Mouse (Mus musculus) heart, postnatal 36 days (tissue): ENCODE measurements around the gene Rpl9-ps1. TPM values are rescaled to one million over a fixed set of nuclear protein-coding genes. Genes with fewer than 3 reads are reported as not detected.

Source experiments
- DNase-seq, 2 experiments: peaks; one replicate each; pipeline ENCODE4 v3.0.0; 2021 to 2022
- intact Hi-C: fragments of 180-260 bp; cut with DNase I; formaldehyde crosslinking; loops from one replicate; pipeline ENCODE4 v1.15.1; 2025
- total RNA-seq, 2 experiments: library from RNA; stranded (reverse); gene quantifications; 2 replicates each; pipeline ENCODE4 v1.2.3; 2021

Gene Rpl9-ps1
- total RNA-seq, 2 experiments from 2014 or later, result not detected

DNA sequence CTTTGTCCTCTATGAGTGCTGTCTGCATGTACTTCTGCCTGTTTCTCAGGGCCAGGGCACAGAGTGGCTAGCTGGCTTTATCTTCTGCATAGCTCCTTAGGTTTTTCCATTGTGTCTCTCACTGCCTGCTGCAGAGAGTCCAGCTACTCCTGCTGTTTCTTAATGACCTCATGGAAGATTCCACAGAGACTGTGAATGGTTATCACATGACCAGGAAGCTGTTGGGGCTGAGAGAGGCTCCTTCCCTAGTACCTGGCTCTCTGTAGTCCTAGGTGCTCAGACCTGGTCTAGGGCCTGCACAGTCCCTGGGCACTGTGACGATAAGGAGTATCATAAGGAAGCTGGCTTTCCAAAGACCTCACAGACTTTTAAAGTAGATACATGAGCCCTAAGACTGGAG lies 14.8 kb downstream of the Rpl9-ps1 start:
- peak in 1 of 2 experiments; percentile 4 for DNase-seq
- intact Hi-C loops, result loop anchor here (5.0 kb wide), 1 partner anchor 188 kb away; no protein-coding TSS in a partner anchor

DNA sequence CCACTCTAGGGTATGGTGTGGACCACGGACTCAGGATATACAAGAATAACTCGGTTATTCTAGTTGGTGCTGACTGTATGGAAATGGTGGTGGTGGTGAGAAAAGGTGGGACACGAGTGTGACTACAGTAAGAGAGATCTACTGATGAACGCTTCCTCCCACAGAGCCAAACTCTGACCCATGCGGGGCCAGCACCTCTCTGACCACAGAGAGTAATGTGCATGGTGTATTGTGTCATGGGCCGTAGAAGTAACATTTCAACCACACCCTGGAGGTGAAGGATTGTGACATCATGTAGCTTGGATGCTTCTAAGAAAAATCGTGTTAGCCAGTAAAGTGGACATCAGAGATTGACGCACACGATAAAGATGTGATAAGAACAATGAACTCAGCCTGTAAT lies 16.6 kb downstream of the Rpl9-ps1 start:
- intact Hi-C loops, result no loop called here
- DNase-seq, result no peak

GRCm38 (mm10) chr11:83623586-83623985 lies 21.8 kb downstream of the Rpl9-ps1 start:
- intact Hi-C loops, result no loop called here
- DNase-seq, result no peak

- intact Hi-C loops, result no loop called here
- no peak for DNase-seq
Measured at GRCm38 (mm10) chr11:83619037-83619436, 26.4 kb downstream of the Rpl9-ps1 start.

DNA sequence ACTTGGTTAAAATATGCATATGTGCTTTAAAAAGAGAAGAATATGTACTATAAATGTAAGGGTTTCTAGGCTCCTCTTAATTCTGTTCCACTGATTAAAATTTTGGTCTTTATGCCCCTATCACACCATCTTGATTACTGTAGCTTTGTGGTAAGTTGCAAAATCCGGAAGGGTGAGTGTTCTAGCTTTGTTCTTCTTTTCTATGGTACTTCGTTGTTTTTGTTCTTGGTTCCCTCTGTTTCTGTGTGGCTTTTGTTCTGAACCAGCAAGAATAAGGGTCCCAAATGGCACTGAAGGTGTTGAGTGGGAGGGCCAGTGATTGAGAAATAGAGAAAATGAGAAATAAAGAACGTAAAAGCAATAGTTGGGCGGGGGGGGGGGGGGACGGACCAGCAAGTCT lies 27.2 kb downstream of the Rpl9-ps1 start:
- DNase-seq, result no peak
- intact Hi-C loops, result no loop called here

- intact Hi-C loops, result no loop called here
- no peak for DNase-seq
Measured at GRCm38 (mm10) chr11:83616586-83616985, 28.8 kb downstream of the Rpl9-ps1 start.

- DNase-seq, result no peak
- intact Hi-C loops, result no loop called here
Measured at GRCm38 (mm10) chr11:83610900-83611299, 34.5 kb downstream of the Rpl9-ps1 start.

DNA sequence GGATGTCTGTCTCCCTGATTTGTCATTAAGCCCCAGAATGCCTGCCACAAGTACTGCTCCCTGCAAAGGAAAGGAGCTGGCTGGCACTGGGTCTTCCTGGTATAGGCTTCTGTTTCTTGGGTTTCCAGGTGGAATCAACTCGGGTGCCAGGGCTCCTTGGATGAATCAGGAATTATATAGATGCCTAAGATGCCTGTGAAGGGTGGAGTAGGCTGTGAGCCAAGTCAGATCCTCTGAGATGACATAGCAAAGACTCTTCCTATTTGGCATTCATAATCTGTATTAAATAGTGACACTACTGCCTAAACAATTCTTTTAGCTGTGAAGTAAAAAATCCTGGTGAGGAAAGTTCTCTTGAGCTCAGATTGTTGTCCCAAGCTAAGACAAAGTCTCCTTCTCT lies 39.0 kb downstream of the Rpl9-ps1 start:
- intact Hi-C loops, result no loop called here
- DNase-seq, result no peak

GRCm38 (mm10) chr11:83605535-83605934 lies 39.9 kb downstream of the Rpl9-ps1 start:
- no peak for DNase-seq
- intact Hi-C loops, result no loop called here

- no peak for DNase-seq
- intact Hi-C loops, result no loop called here
Measured at GRCm38 (mm10) chr11:83604698-83605097, 40.7 kb downstream of the Rpl9-ps1 start.

DNA sequence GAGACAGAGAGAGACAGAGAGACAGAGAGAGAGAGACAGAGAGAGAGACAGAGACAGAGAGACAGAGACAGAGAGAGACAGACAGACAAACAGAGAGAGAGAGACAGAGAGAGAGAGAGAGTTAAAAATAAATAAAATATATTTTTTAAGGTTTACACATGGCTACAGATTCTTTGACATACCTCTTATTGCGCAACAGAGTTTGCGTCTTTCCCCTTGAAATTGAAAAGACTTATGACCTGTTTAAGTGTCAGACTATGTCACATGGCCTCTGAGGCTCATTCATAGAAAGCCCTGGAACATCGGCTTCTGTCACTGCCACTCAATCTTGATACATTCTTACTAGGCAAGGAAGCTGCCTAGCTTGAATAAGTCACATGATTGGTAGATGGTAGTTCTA lies 42.0 kb downstream of the Rpl9-ps1 start:
- DNase-seq, result no peak
- intact Hi-C loops, result no loop called here

- intact Hi-C loops, result no loop called here
- DNase-seq, result no peak
Measured at GRCm38 (mm10) chr11:83600576-83600975, 44.8 kb downstream of the Rpl9-ps1 start.

DNA sequence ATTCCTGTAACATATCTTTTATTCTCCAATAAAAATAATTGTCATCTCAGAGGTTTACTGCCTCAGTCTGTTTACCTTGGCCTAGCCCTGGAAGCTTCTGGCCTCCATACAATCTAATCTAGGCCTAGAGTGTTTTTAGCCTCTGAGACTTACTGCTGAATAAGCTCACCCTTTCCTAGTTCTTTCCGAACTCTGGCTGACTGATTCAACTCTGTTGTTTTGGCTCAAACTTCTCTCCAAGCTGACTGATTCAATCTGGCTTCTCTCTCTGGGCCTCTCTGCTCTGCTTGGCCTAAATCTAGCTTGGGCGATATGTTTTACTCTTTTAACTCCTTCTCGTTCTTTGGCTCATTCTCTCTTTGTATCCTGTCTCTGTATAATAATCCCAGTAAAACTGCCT lies 46.4 kb downstream of the Rpl9-ps1 start:
- DNase-seq, result no peak
- intact Hi-C loops, result no loop called here

- intact Hi-C loops, result no loop called here
- no peak for DNase-seq
Measured at GRCm38 (mm10) chr11:83598207-83598837, 47.1 kb downstream of the Rpl9-ps1 start.

- DNase-seq, result no peak
Measured at GRCm38 (mm10) chr11:83597796-83598195, 47.6 kb downstream of the Rpl9-ps1 start.

GRCm38 (mm10) chr11:83595669-83596455 lies 49.6 kb downstream of the Rpl9-ps1 start:
- intact Hi-C loops, result no loop called here
- no peak for DNase-seq

More at GRCm38 (mm10) chr11:83597796-83598195, 47.6 kb downstream of the Rpl9-ps1 start:
- intact Hi-C loops, result no loop called here

Other genes starting within 250 kb of the Rpl9-ps1 start
- 10 to 100 TPM; 45.8 to 69.1 TPM for gene Rasl10b, start 236.5 kb downstream of the Rpl9-ps1 start, total RNA-seq
- gene Gas2l2, start 216.2 kb downstream of the Rpl9-ps1 start, total RNA-seq, result not detected
- gene 1700020L24Rik, start 207.9 kb downstream of the Rpl9-ps1 start, total RNA-seq, result not detected
- 1 to 10 TPM; 4.6 to 6.6 TPM for gene Mmp28, start 182.6 kb downstream of the Rpl9-ps1 start, total RNA-seq
- 10 to 100 TPM; 35.2 to 40.8 TPM for gene Taf15, start 172.5 kb downstream of the Rpl9-ps1 start, total RNA-seq
- gene Heatr9, start 123.4 kb downstream of the Rpl9-ps1 start, total RNA-seq, result not detected
- under 1 TPM in 1 of 2 experiments, not detected in 1; 0.83 TPM for gene Ccl5, start 115.1 kb downstream of the Rpl9-ps1 start, total RNA-seq
- gene Ccl9, start 67.0 kb downstream of the Rpl9-ps1 start, total RNA-seq, result 10 to 100 TPM in 1 of 2 experiments, 1 to 10 TPM in 1; 6.4 to 16.6 TPM
- gene Ccl6, start 52.5 kb downstream of the Rpl9-ps1 start, total RNA-seq, result 10 to 100 TPM; 11.3 to 24.4 TPM
- gene Ccl3, start 3.7 kb upstream of the Rpl9-ps1 start, total RNA-seq, result not detected
- not detected for gene Ccl4, start 17.0 kb upstream of the Rpl9-ps1 start, total RNA-seq
- 1 to 10 TPM; 2.7 to 3.7 TPM for gene Wfdc17, start 58.4 kb upstream of the Rpl9-ps1 start, total RNA-seq
- not detected for gene Wfdc18, start 63.4 kb upstream of the Rpl9-ps1 start, total RNA-seq
- not detected for gene Wfdc21, start 101.3 kb upstream of the Rpl9-ps1 start, total RNA-seq
- 1 to 10 TPM; 5.6 to 6.6 TPM for gene Heatr6, start 108.1 kb upstream of the Rpl9-ps1 start, total RNA-seq
- gene Hnf1b, start 204.4 kb upstream of the Rpl9-ps1 start, total RNA-seq, result not detected